Mouse (Mus musculus): ENCODE measurements around the gene Gyg. TPM values are rescaled to one million over a fixed set of nuclear protein-coding genes. Genes with fewer than 3 reads are reported as not detected.

Gyg gene
- total RNA-seq, 1 experiment: 8.2 TPM

DNA sequence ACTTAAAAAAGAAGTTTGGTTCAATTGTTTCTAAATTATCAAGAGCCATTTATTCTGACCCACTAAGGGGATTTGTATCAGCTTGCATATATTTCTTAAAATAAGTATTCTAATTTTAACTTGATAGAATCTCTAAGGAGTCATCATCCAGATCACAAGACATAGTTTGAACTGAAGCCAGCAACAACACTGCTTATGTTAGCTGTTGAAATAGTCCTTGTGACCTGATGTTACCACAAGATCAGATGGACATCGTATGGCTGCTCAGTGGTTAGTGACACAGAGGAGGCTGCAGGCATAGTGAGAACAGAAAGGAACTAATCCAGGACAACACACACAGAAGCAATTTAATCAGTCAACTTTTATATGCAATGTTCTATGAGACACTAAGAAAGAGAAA lies 22.4 kb downstream of the Gyg start:
- Histone ChIP-seq H3K9me3 (ENCODE audit: control insufficient read depth, insufficient read depth, low read depth, low read length) (no peaks in the 10 kb centered on the region), H3K4me1 (ENCODE audit: control insufficient read depth in 2 of 2, insufficient read depth in 2 of 2, low read length in 2 of 2, poor library complexity in 1 of 2) (0 out of 4 replicates have a peak, but pooled peaks cover 0 to 2% of the 10 kb centered on the region in 2 experiments), H3K27ac (ENCODE audit: insufficient read depth, low read depth, low read length, poor library complexity, severe bottlenecking) (no peak overlapping the region), H3K36me3 (ENCODE audit: control insufficient read depth, insufficient read depth, low read length, poor library complexity, severe bottlenecking) (no peaks in the 10 kb centered on the region), H3K9ac (ENCODE audit: insufficient read depth, low read depth, low read length, poor library complexity, severe bottlenecking) (no peak overlapping the region), H3K4me3 (ENCODE audit: insufficient read depth in 1 of 2, low read depth in 1 of 2, low read length in 2 of 2, poor library complexity in 1 of 2, severe bottlenecking in 1 of 2) (no peak overlapping the region)
- no peak for TF ChIP-seq CHD2 (IDR thresholded peaks at IDR 0.05; ENCODE audit: low read depth, low read length)
- TF ChIP-seq HCFC1 (IDR thresholded peaks at IDR 0.05; ENCODE audit: borderline replicate concordance, insufficient read depth, low read length): no peak
- no peak for TF ChIP-seq MAFK (IDR thresholded peaks at IDR 0.05; ENCODE audit: insufficient read depth, low read depth, low read length)
- TF ChIP-seq ZC3H11A (IDR thresholded peaks at IDR 0.05; ENCODE audit: borderline replicate concordance, low read depth, low read length): no peak
- TF ChIP-seq ZNF384 (IDR thresholded peaks at IDR 0.05; ENCODE audit: low read depth, low read length): no peak
- DNase-seq (ENCODE audit: low read depth, low spot score): no peak
- in situ Hi-C loops (cut with MboI; ENCODE audit: low sequenced_read_pairs in 2 of 2, unreplicated experiment in 2 of 2): no loop called here

GRCm38 (mm10) chr3:20131350-20131720 lies 23.8 kb downstream of the Gyg start:
- in situ Hi-C loops (cut with MboI; ENCODE audit: low sequenced_read_pairs in 2 of 2, unreplicated experiment in 2 of 2): no loop called here
- no peak for TF ChIP-seq MAFK (IDR thresholded peaks at IDR 0.05; ENCODE audit: insufficient read depth, low read depth, low read length)
- no peak for TF ChIP-seq ZNF384 (IDR thresholded peaks at IDR 0.05; ENCODE audit: low read depth, low read length)
- no peak for TF ChIP-seq ZC3H11A (IDR thresholded peaks at IDR 0.05; ENCODE audit: borderline replicate concordance, low read depth, low read length)
- no peak for DNase-seq (ENCODE audit: low read depth, low spot score)

GRCm38 (mm10) chr3:20130456-20131349 lies 24.4 kb downstream of the Gyg start:
- no peak overlapping the region for H3K9ac ChIP-seq (ENCODE audit: insufficient read depth, low read depth, low read length, poor library complexity, severe bottlenecking)
- in situ Hi-C loops (cut with MboI; ENCODE audit: low sequenced_read_pairs in 2 of 2, unreplicated experiment in 2 of 2): no loop called here
- no peaks in the 10 kb centered on the region for H3K9me3 ChIP-seq (ENCODE audit: control insufficient read depth, insufficient read depth, low read depth, low read length)
- no peak for DNase-seq (ENCODE audit: low read depth, low spot score)
- no peaks in the 10 kb centered on the region for H3K36me3 ChIP-seq (ENCODE audit: control insufficient read depth, insufficient read depth, low read length, poor library complexity, severe bottlenecking)
- no peak overlapping the region for H3K4me3 ChIP-seq (ENCODE audit: insufficient read depth in 1 of 2, low read depth in 1 of 2, low read length in 2 of 2, poor library complexity in 1 of 2, severe bottlenecking in 1 of 2)
- no peak overlapping the region for H3K27ac ChIP-seq (ENCODE audit: insufficient read depth, low read depth, low read length, poor library complexity, severe bottlenecking)
- no peak for TF ChIP-seq CHD2 (IDR thresholded peaks at IDR 0.05; ENCODE audit: low read depth, low read length)
- H3K4me1 ChIP-seq (ENCODE audit: control insufficient read depth in 2 of 2, insufficient read depth in 2 of 2, low read length in 2 of 2, poor library complexity in 1 of 2): 0 out of 4 replicates have a peak, but pooled peaks cover 0 to 2% of the 10 kb centered on the region in 2 experiments

More at GRCm38 (mm10) chr3:20131350-20131720, 23.8 kb downstream of the Gyg start:
- Histone ChIP-seq H3K9me3 (ENCODE audit: control insufficient read depth, insufficient read depth, low read depth, low read length) (no peaks in the 10 kb centered on the region), H3K4me1 (ENCODE audit: control insufficient read depth in 2 of 2, insufficient read depth in 2 of 2, low read length in 2 of 2, poor library complexity in 1 of 2) (0 out of 4 replicates have a peak, but pooled peaks cover 0 to 2% of the 10 kb centered on the region in 2 experiments), H3K4me3 (ENCODE audit: insufficient read depth in 1 of 2, low read depth in 1 of 2, low read length in 2 of 2, poor library complexity in 1 of 2, severe bottlenecking in 1 of 2) (no peak overlapping the region), H3K9ac (ENCODE audit: insufficient read depth, low read depth, low read length, poor library complexity, severe bottlenecking) (no peak overlapping the region), H3K27ac (ENCODE audit: insufficient read depth, low read depth, low read length, poor library complexity, severe bottlenecking) (no peak overlapping the region), H3K36me3 (ENCODE audit: control insufficient read depth, insufficient read depth, low read length, poor library complexity, severe bottlenecking) (no peaks in the 10 kb centered on the region)

DNA sequence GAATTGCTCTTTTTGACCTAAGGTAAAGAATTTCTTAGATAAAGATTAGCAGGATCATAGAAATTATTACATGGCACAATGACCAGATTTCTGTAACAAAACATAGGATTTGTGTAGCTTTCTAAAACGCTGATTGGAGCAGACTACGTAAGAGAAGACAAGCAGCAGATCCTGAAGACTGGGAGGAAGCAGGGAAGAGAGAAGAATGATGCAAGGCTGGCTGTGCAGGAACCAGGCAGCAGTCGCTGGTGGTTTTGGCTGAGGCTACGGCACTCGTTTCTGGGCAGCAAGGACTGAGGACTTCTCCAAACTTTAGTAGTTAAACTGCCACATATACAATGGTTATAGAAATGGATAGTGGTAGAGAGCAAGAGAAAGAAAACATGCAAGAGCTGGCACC lies 25.6 kb downstream of the Gyg start:
- no peak for DNase-seq (ENCODE audit: low read depth, low spot score)
- no peak for TF ChIP-seq HCFC1 (IDR thresholded peaks at IDR 0.05; ENCODE audit: borderline replicate concordance, insufficient read depth, low read length)
- no peak for TF ChIP-seq ZC3H11A (IDR thresholded peaks at IDR 0.05; ENCODE audit: borderline replicate concordance, low read depth, low read length)
- TF ChIP-seq ZNF384 (IDR thresholded peaks at IDR 0.05; ENCODE audit: low read depth, low read length): no peak
- TF ChIP-seq MAFK (IDR thresholded peaks at IDR 0.05; ENCODE audit: insufficient read depth, low read depth, low read length): no peak
- TF ChIP-seq CHD2 (IDR thresholded peaks at IDR 0.05; ENCODE audit: low read depth, low read length): no peak
- H3K36me3 ChIP-seq (ENCODE audit: control insufficient read depth, insufficient read depth, low read length, poor library complexity, severe bottlenecking): no peaks in the 10 kb centered on the region
- H3K4me3 ChIP-seq (ENCODE audit: insufficient read depth in 1 of 2, low read depth in 1 of 2, low read length in 2 of 2, poor library complexity in 1 of 2, severe bottlenecking in 1 of 2): no peak overlapping the region
- in situ Hi-C loops (cut with MboI; ENCODE audit: low sequenced_read_pairs in 2 of 2, unreplicated experiment in 2 of 2): no loop called here
- no peak overlapping the region for H3K9ac ChIP-seq (ENCODE audit: insufficient read depth, low read depth, low read length, poor library complexity, severe bottlenecking)
- H3K9me3 ChIP-seq (ENCODE audit: control insufficient read depth, insufficient read depth, low read depth, low read length): no peaks in the 10 kb centered on the region
- H3K4me1 ChIP-seq (ENCODE audit: control insufficient read depth in 2 of 2, insufficient read depth in 2 of 2, low read length in 2 of 2, poor library complexity in 1 of 2): 0 out of 4 replicates have a peak, but pooled peaks cover 0 to 2% of the 10 kb centered on the region in 2 experiments
- no peak overlapping the region for H3K27ac ChIP-seq (ENCODE audit: insufficient read depth, low read depth, low read length, poor library complexity, severe bottlenecking)
